Mouse (Mus musculus): Measurements from ENCODE around the gene Ubl3.

DNA sequence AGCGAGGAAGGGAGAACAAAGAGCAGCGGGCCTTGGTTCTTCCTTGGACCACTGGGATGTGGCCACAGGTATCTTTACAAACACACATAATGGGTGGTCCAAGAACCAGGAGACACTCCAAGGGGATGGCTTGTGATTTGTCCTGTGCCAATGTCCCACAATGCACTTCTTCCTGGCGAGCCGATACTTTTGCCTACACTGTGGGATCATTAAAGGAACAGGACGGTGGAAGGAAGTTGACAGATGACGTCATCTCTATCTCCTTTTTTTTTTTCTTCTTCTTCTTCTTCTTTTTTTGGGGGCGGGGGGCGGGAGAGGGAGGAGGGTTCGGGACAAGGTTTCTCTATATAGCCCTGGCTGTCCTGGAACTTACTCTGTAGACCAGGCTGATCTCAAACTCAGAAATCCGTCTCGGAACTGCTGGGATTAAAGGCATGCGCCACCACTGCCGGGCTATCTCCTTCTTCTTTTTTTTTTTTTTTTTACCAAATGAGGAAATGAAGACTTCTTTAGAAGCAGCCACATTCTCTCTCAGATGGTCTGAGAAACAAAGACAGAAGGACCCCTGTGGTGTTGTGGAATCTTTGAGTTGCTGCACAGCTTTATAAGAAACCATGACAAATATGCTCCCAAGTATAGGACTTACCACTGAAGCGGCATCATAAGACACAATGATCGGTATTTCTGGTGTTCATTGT is 6.8 kb upstream of the Ubl3 start:
- TF ChIP-seq MAFK (IDR thresholded peaks at IDR 0.05; ENCODE audit: insufficient read depth, low read depth, low read length) (no peak), CHD2 (IDR thresholded peaks at IDR 0.05; ENCODE audit: low read depth, low read length) (no peak), ZC3H11A (IDR thresholded peaks at IDR 0.05; ENCODE audit: borderline replicate concordance, low read depth, low read length) (no peak), HCFC1 (IDR thresholded peaks at IDR 0.05; ENCODE audit: borderline replicate concordance, insufficient read depth, low read length) (no peak), ZNF384 (IDR thresholded peaks at IDR 0.05; ENCODE audit: low read depth, low read length) (peak; percentile 84)

Data from ES-E14 (cell line).